Mouse (Mus musculus) brown adipose tissue, adult 24 weeks (tissue): ENCODE measurements around the gene Mt3. TPM values are rescaled to one million over a fixed set of nuclear protein-coding genes. Genes with fewer than 3 reads are reported as not detected.

Experiments used
- H3K27ac ChIP-seq: fragments of 200-500 bp; replicated peaks from 2 replicates; pipeline ENCODE4 v1.5.1; 2012; ENCODE audit warnings: low read depth, mild to moderate bottlenecking, low read length
- H3K4me1 ChIP-seq: fragments of 200-500 bp; 2 replicates; pipeline ENCODE4 v1.6.1; 2012; ENCODE audit warnings: low read length, mixed read lengths; ENCODE audit not compliant: control insufficient read depth, insufficient read depth, insufficient read length
- H3K4me3 ChIP-seq: fragments of 200-500 bp; 2 replicates; pipeline ENCODE4 v1.5.1; 2012; ENCODE audit warnings: low read depth, mild to moderate bottlenecking, low read length, moderate library complexity; ENCODE audit not compliant: insufficient read depth
- polyA plus RNA-seq: library from polyadenylated mRNA; stranded (reverse); fragments of >200 nt; gene quantifications from 2 replicates; pipeline ENCODE4 v1.2.4, GENCODE M21; 2012; ENCODE audit not compliant: missing spikeins, insufficient read depth, insufficient read length

Mt3 gene
- polyA plus RNA-seq, 1 experiment: not detected

- Histone ChIP-seq H3K4me3 (peak overlapping the region; percentile 48), H3K4me1 (peaks cover 3% of the 10 kb centered on the region; the same call in 1 of the 2 replicates), H3K27ac (no peak overlapping the region)
Observed at GRCm38 (mm10) chr8:94172809-94173732, 20.7 kb downstream of the Mt3 start.

GRCm38 (mm10) chr8:94173848-94174403, 21.5 kb downstream of the Mt3 start:
- no peak overlapping the region for H3K27ac ChIP-seq
- H3K4me3 ChIP-seq: no peak overlapping the region

GRCm38 (mm10) chr8:94174619-94175213, 22.3 kb downstream of the Mt3 start:
- no peak overlapping the region for H3K4me3 ChIP-seq
- no peak overlapping the region for H3K27ac ChIP-seq
- H3K4me1 ChIP-seq: peaks cover 3% of the 10 kb centered on the region; the same call in 1 of the 2 replicates

More at GRCm38 (mm10) chr8:94173848-94174403, 21.5 kb downstream of the Mt3 start:
- H3K4me1 ChIP-seq: peaks cover 3% of the 10 kb centered on the region; the same call in 1 of the 2 replicates

GRCm38 (mm10) chr8:94177716-94178390, 25.4 kb downstream of the Mt3 start:
- H3K4me1 ChIP-seq: peaks cover 5% of the 10 kb centered on the region; the same call in 1 of the 2 replicates
- H3K4me3 ChIP-seq: no peak overlapping the region
- no peak overlapping the region for H3K27ac ChIP-seq

GRCm38 (mm10) chr8:94178857-94179712, 26.7 kb downstream of the Mt3 start, which contains the start of gene Mt1:
TSS of gene Mt1 (plus strand) at chr8:94179082.
- peak within 1 kb of the TSS; percentile 72 for H3K4me3 ChIP-seq
- peaks cover 5% of the 10 kb centered on the region; the same call in 1 of the 2 replicates for H3K4me1 ChIP-seq
- peak within 1 kb of the TSS; percentile 88 for H3K27ac ChIP-seq

GRCm38 (mm10) chr8:94179713-94180560, 27.5 kb downstream of the Mt3 start:
- H3K4me1 ChIP-seq: peaks cover 5% of the 10 kb centered on the region; the same call in 1 of the 2 replicates
- peak overlapping the region; percentile 72 for H3K4me3 ChIP-seq
- peak overlapping the region; percentile 88 for H3K27ac ChIP-seq

GRCm38 (mm10) chr8:94180561-94180908, 28.1 kb downstream of the Mt3 start:
- H3K4me1 ChIP-seq: peaks cover 5% of the 10 kb centered on the region; the same call in 1 of the 2 replicates

GRCm38 (mm10) chr8:94182055-94182929, 29.9 kb downstream of the Mt3 start:
- Histone ChIP-seq H3K27ac (no peak overlapping the region), H3K4me3 (peak overlapping the region; percentile 58), H3K4me1 (peaks cover 5% of the 10 kb centered on the region; the same call in 1 of the 2 replicates)

More at GRCm38 (mm10) chr8:94180561-94180908, 28.1 kb downstream of the Mt3 start:
- H3K4me3 ChIP-seq: peak overlapping the region; percentile 72; the same call in 1 of the 2 replicates
- H3K27ac ChIP-seq: no peak overlapping the region

GRCm38 (mm10) chr8:94183117-94183516, 30.7 kb downstream of the Mt3 start:
- peak overlapping the region; percentile 58 for H3K4me3 ChIP-seq
- H3K4me1 ChIP-seq: peaks cover 5% of the 10 kb centered on the region; the same call in 1 of the 2 replicates
- H3K27ac ChIP-seq: peak overlapping the region; percentile 48; the same call in 1 of the 2 replicates

- Histone ChIP-seq H3K4me1 (peaks cover 8% of the 10 kb centered on the region), H3K27ac (no peak overlapping the region), H3K4me3 (no peak overlapping the region)
Observed at GRCm38 (mm10) chr8:94184357-94184843, 32.0 kb downstream of the Mt3 start.

GRCm38 (mm10) chr8:94185791-94186190, 33.4 kb downstream of the Mt3 start:
- H3K4me1 ChIP-seq: peaks cover 6% of the 10 kb centered on the region
- no peak overlapping the region for H3K4me3 ChIP-seq
- no peak overlapping the region for H3K27ac ChIP-seq

GRCm38 (mm10) chr8:94186542-94186941, 34.1 kb downstream of the Mt3 start:
- Histone ChIP-seq H3K4me3 (no peak overlapping the region), H3K4me1 (peaks cover 6% of the 10 kb centered on the region), H3K27ac (no peak overlapping the region)
